Mouse (Mus musculus) hindbrain, embryonic 10.5 days (tissue): Measurements from ENCODE around the gene Lmo7. TPM values are rescaled to one million over a fixed set of nuclear protein-coding genes. Genes with fewer than 3 reads are reported as not detected.

Experiments used
- DNase-seq: peaks from one replicate; pipeline ENCODE4 v3.0.0-alpha.2; 2017; ENCODE audit warnings: low spot score
- H3K27ac ChIP-seq: fragments of 300-500 bp; sonication (generic); 2 replicates; pipeline ENCODE4 v1.5.1; 2016; ENCODE audit warnings: mild to moderate bottlenecking, moderate library complexity
- H3K27me3 ChIP-seq: fragments of 300-500 bp; sonication (generic); 2 replicates; pipeline ENCODE4 v1.6.1; 2016; ENCODE audit warnings: mild to moderate bottlenecking; ENCODE audit not compliant: poor library complexity, insufficient read depth, severe bottlenecking
- H3K36me3 ChIP-seq: fragments of 300-500 bp; sonication (generic); 2 replicates; pipeline ENCODE4 v1.6.1; 2016; ENCODE audit warnings: mild to moderate bottlenecking, moderate library complexity
- H3K4me1 ChIP-seq: fragments of 300-500 bp; sonication (generic); replicated peaks from 2 replicates; pipeline ENCODE4 v1.6.1; 2016; ENCODE audit warnings: mild to moderate bottlenecking
- H3K4me3 ChIP-seq: fragments of 300-500 bp; sonication (generic); 2 replicates; pipeline ENCODE4 v1.5.1; 2016; ENCODE audit warnings: mild to moderate bottlenecking, moderate library complexity
- H3K9me3 ChIP-seq: fragments of 300-500 bp; sonication (generic); 2 replicates; pipeline ENCODE4 v1.6.1; 2016; ENCODE audit warnings: mild to moderate bottlenecking, moderate library complexity
- WGBS: fragments of 180-500 bp; shearing (Covaris S2); methylation state at CpG from one replicate; pipeline ENCODE4 v1.1.7; 2016; 5-methylcytosine and 5-hydroxymethylcytosine counted together
- polyA plus RNA-seq: library from polyadenylated mRNA; unstranded; fragments of >200 nt; fragmentation: Nextera tagmentation; extraction: Ambion mirVana; gene quantifications from 2 replicates; pipeline ENCODE4 v1.2.1, GENCODE M21; 2016

Lmo7 gene
- polyA plus RNA-seq, 1 experiment from 2014 or later, result 1.8 TPM

- no peaks in the 10 kb centered on the region for H3K27me3 ChIP-seq
- no peaks in the 10 kb centered on the region for H3K4me1 ChIP-seq
- H3K36me3 ChIP-seq, result no peaks in the 10 kb centered on the region
- no peak overlapping the region for H3K4me3 ChIP-seq
- 88% methylated on average over 3 of the region's 3 CpGs for WGBS
- DNase-seq, result no peak
- H3K27ac ChIP-seq, result no peak overlapping the region
- H3K9me3 ChIP-seq, result no peaks in the 10 kb centered on the region
Measured at GRCm38 (mm10) chr14:101784315-101784945, 54.7 kb downstream of the Lmo7 start.

GRCm38 (mm10) chr14:101787903-101788302 lies 58.1 kb downstream of the Lmo7 start:
- Histone ChIP-seq H3K36me3 (no peaks in the 10 kb centered on the region), H3K4me1 (no peaks in the 10 kb centered on the region), H3K9me3 (no peaks in the 10 kb centered on the region), H3K27me3 (no peaks in the 10 kb centered on the region), H3K27ac (no peak overlapping the region), H3K4me3 (no peak overlapping the region)
- WGBS, result 78% methylated on average over 5 of the region's 5 CpGs
- no peak for DNase-seq

GRCm38 (mm10) chr14:101788475-101788874 lies 58.7 kb downstream of the Lmo7 start:
- Histone ChIP-seq H3K4me3 (no peak overlapping the region), H3K27ac (no peak overlapping the region), H3K27me3 (no peaks in the 10 kb centered on the region), H3K36me3 (no peaks in the 10 kb centered on the region), H3K4me1 (no peaks in the 10 kb centered on the region), H3K9me3 (no peaks in the 10 kb centered on the region)
- no peak for DNase-seq
- WGBS, result 88% methylated on average over 5 of the region's 6 CpGs

- 94% methylated on average over 10 of the region's 10 CpGs for WGBS
- no peaks in the 10 kb centered on the region for H3K36me3 ChIP-seq
- no peak overlapping the region for H3K27ac ChIP-seq
- H3K9me3 ChIP-seq, result no peaks in the 10 kb centered on the region
- H3K27me3 ChIP-seq, result no peaks in the 10 kb centered on the region
- DNase-seq, result no peak
- H3K4me3 ChIP-seq, result no peak overlapping the region
- no peaks in the 10 kb centered on the region for H3K4me1 ChIP-seq
Measured at GRCm38 (mm10) chr14:101794553-101795177, 64.9 kb downstream of the Lmo7 start.

- WGBS, result 93% methylated on average over 5 of the region's 5 CpGs
- H3K4me1 ChIP-seq, result no peaks in the 10 kb centered on the region
- DNase-seq, result no peak
- no peak overlapping the region for H3K4me3 ChIP-seq
- H3K27me3 ChIP-seq, result no peaks in the 10 kb centered on the region
- no peaks in the 10 kb centered on the region for H3K36me3 ChIP-seq
- H3K27ac ChIP-seq, result no peak overlapping the region
- H3K9me3 ChIP-seq, result no peaks in the 10 kb centered on the region
Measured at GRCm38 (mm10) chr14:101797930-101798500, 68.3 kb downstream of the Lmo7 start.

GRCm38 (mm10) chr14:101798766-101799165 lies 69.0 kb downstream of the Lmo7 start:
- no peaks in the 10 kb centered on the region for H3K9me3 ChIP-seq
- H3K27me3 ChIP-seq, result no peaks in the 10 kb centered on the region
- H3K4me1 ChIP-seq, result no peaks in the 10 kb centered on the region
- no peaks in the 10 kb centered on the region for H3K36me3 ChIP-seq
- no peak overlapping the region for H3K27ac ChIP-seq
- WGBS, result 71% methylated on average over 2 of the region's 2 CpGs
- DNase-seq, result no peak
- H3K4me3 ChIP-seq, result no peak overlapping the region

- H3K27me3 ChIP-seq, result no peaks in the 10 kb centered on the region
Measured at GRCm38 (mm10) chr14:101801674-101802073, 71.9 kb downstream of the Lmo7 start.

GRCm38 (mm10) chr14:101804119-101804518 lies 74.4 kb downstream of the Lmo7 start:
- Histone ChIP-seq H3K27me3 (no peaks in the 10 kb centered on the region), H3K27ac (no peak overlapping the region), H3K9me3 (no peaks in the 10 kb centered on the region), H3K36me3 (no peaks in the 10 kb centered on the region), H3K4me3 (no peak overlapping the region), H3K4me1 (peaks cover 23% of the 10 kb centered on the region)
- no peak for DNase-seq
- WGBS, result 89% methylated on average over 4 of the region's 4 CpGs

More at GRCm38 (mm10) chr14:101801674-101802073, 71.9 kb downstream of the Lmo7 start:
- peaks cover 21% of the 10 kb centered on the region for H3K4me1 ChIP-seq
- H3K27ac ChIP-seq, result no peak overlapping the region
- H3K9me3 ChIP-seq, result no peaks in the 10 kb centered on the region
- H3K4me3 ChIP-seq, result no peak overlapping the region
- no peaks in the 10 kb centered on the region for H3K36me3 ChIP-seq
- WGBS, result 85% methylated on average over 1 of the region's 1 CpGs
- no peak for DNase-seq

- Histone ChIP-seq H3K9me3 (no peaks in the 10 kb centered on the region), H3K4me1 (peaks cover 23% of the 10 kb centered on the region), H3K4me3 (no peak overlapping the region), H3K27me3 (no peaks in the 10 kb centered on the region), H3K27ac (no peak overlapping the region), H3K36me3 (no peaks in the 10 kb centered on the region)
- DNase-seq, result no peak
- WGBS, result 72% methylated on average over 4 of the region's 4 CpGs
Measured at GRCm38 (mm10) chr14:101804562-101805327, 75.0 kb downstream of the Lmo7 start.

GRCm38 (mm10) chr14:101805328-101805697 lies 75.6 kb downstream of the Lmo7 start:
- DNase-seq, result no peak
- Histone ChIP-seq H3K36me3 (no peaks in the 10 kb centered on the region), H3K9me3 (no peaks in the 10 kb centered on the region), H3K4me1 (peaks cover 23% of the 10 kb centered on the region), H3K27ac (no peak overlapping the region), H3K4me3 (no peak overlapping the region), H3K27me3 (no peaks in the 10 kb centered on the region)
- 69% methylated on average over 7 of the region's 7 CpGs for WGBS

- no peak for DNase-seq
- H3K27me3 ChIP-seq, result no peaks in the 10 kb centered on the region
- no peak overlapping the region for H3K4me3 ChIP-seq
- peaks cover 23% of the 10 kb centered on the region for H3K4me1 ChIP-seq
- H3K27ac ChIP-seq, result peak overlapping the region; percentile 56; the same call in 1 of the 2 replicates
- 65% methylated on average over 5 of the region's 5 CpGs for WGBS
- no peaks in the 10 kb centered on the region for H3K36me3 ChIP-seq
- no peaks in the 10 kb centered on the region for H3K9me3 ChIP-seq
Measured at GRCm38 (mm10) chr14:101806058-101806457, 76.3 kb downstream of the Lmo7 start.

- 59% methylated on average over 4 of the region's 4 CpGs for WGBS
- DNase-seq, result no peak
- Histone ChIP-seq H3K4me1 (peaks cover 23% of the 10 kb centered on the region), H3K27ac (no peak overlapping the region), H3K27me3 (no peaks in the 10 kb centered on the region), H3K36me3 (no peaks in the 10 kb centered on the region), H3K4me3 (no peak overlapping the region), H3K9me3 (no peaks in the 10 kb centered on the region)
Measured at GRCm38 (mm10) chr14:101806607-101807006, 76.8 kb downstream of the Lmo7 start.

GRCm38 (mm10) chr14:101816450-101816849 lies 86.7 kb downstream of the Lmo7 start:
- Histone ChIP-seq H3K4me1 (no peaks in the 10 kb centered on the region), H3K27me3 (no peaks in the 10 kb centered on the region), H3K4me3 (no peak overlapping the region), H3K36me3 (no peaks in the 10 kb centered on the region), H3K9me3 (no peaks in the 10 kb centered on the region), H3K27ac (no peak overlapping the region)
- WGBS, result 85% methylated on average over 5 of the region's 5 CpGs
- no peak for DNase-seq
